Comparison of ENCODE assay signal across 8 mouse cellular contexts in the genomic region with DNA sequence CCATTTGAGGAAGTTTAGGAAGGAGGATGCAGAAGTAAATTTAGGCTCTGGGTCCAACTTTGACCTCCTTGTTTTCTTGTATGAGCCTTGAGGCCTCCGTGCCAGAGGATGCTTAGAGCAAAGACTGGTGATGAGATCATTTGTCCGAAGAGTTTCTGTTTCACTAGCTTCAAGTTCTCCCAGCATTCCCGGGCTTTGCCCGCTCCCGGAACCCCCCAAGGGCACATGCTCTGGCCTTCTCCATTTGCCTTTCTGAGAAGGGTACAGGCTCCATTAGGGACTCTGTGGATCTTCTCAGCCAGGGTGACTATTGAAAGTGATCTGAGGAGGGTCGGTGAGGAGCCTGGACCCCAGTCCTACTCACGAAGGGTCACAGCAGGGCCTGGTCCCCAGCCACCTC. TPM values are rescaled to one million over a fixed set of nuclear protein-coding genes. Genes with fewer than 3 reads are reported as not detected.
DNase-seq lines count a peak whose midpoint lies in the region; ATAC-seq and TF ChIP-seq lines count a peak whose summit lies in the region.

No protein-coding gene starts in this region.

- peak overlapping the region; percentile 51 for H3K4me2 ChIP-seq in heart, embryonic 11.5 days
- peak overlapping the region; percentile 54 for H3K4me2 ChIP-seq in heart, postnatal 0 days (ENCODE audit: low read depth, low read length)
- peak overlapping the region; percentile 62 for H3K4me2 ChIP-seq in liver, embryonic 14.5 days (ENCODE audit: low read depth)

- no peak for ATAC-seq in heart, embryonic 11.5 days (replicated peaks; ENCODE audit: insufficient number of reproducible peaks, low FRiP score, low TSS enrichment)
- no peak for ATAC-seq in heart, postnatal 0 days (ENCODE audit: insufficient read depth, low read depth)
- no peak for ATAC-seq in liver, embryonic 14.5 days (ENCODE audit: insufficient read depth)

- TF ChIP-seq EP300 in heart, postnatal 0 days (IDR thresholded peaks at IDR 0.05; ENCODE audit: low read depth), result no peak
- TF ChIP-seq EP300 in liver, embryonic 14.5 days (IDR thresholded peaks at IDR 0.05; ENCODE audit: low read depth), result no peak

- peak overlapping the region; percentile 73 for H3K27ac ChIP-seq in heart, embryonic 11.5 days (ENCODE audit: low read depth, low read length)
- H3K27ac ChIP-seq in ES-E14 (ENCODE audit: insufficient read depth, low read depth, low read length, poor library complexity, severe bottlenecking), result no peak overlapping the region
- peak overlapping the region; percentile 95 for H3K27ac ChIP-seq in heart, postnatal 0 days (ENCODE audit: low read depth)
- H3K27ac ChIP-seq in liver, embryonic 14.5 days, result no peak overlapping the region

- peak overlapping the region; percentile 41 for H3K4me3 ChIP-seq in heart, embryonic 11.5 days (ENCODE audit: low read depth, low read length)
- peak overlapping the region; percentile 67 to 68 for H3K4me3 ChIP-seq in ES-E14 (ENCODE audit: insufficient read depth in 1 of 2, low read depth in 1 of 2, low read length in 2 of 2, poor library complexity in 1 of 2, severe bottlenecking in 1 of 2)
- H3K4me3 ChIP-seq in heart, postnatal 0 days (ENCODE audit: low read depth, low read length), result peak overlapping the region; percentile 62
- peak overlapping the region; percentile 27 to 52 for H3K4me3 ChIP-seq in liver, embryonic 14.5 days (ENCODE audit: insufficient read depth in 1 of 2, low read depth in 2 of 2, low read length in 2 of 2)

- H3K27me3 ChIP-seq in heart, embryonic 11.5 days (ENCODE audit: control insufficient read depth, insufficient read depth, low read length), result no peaks in the 10 kb centered on the region
- no peaks in the 10 kb centered on the region for H3K27me3 ChIP-seq in heart, postnatal 0 days (ENCODE audit: control insufficient read depth, insufficient read depth, low read length)
- H3K27me3 ChIP-seq in liver, embryonic 14.5 days (ENCODE audit: control insufficient read depth, insufficient read depth, low read length), result no peaks in the 10 kb centered on the region

- H3K9me3 ChIP-seq in heart, embryonic 11.5 days (replicated peaks; ENCODE audit: control insufficient read depth, low read length), result no peaks in the 10 kb centered on the region
- H3K9me3 ChIP-seq in ES-E14 (ENCODE audit: control insufficient read depth, insufficient read depth, low read depth, low read length), result no peaks in the 10 kb centered on the region
- no peaks in the 10 kb centered on the region for H3K9me3 ChIP-seq in heart, postnatal 0 days (replicated peaks; ENCODE audit: control insufficient read depth, low read length)
- H3K9me3 ChIP-seq in liver, embryonic 14.5 days (ENCODE audit: control insufficient read depth, low read length), result no peaks in the 10 kb centered on the region

- peaks cover 34% of the 10 kb centered on the region for H3K4me1 ChIP-seq in heart, embryonic 11.5 days (ENCODE audit: control insufficient read depth, insufficient read depth, low read length)
- H3K4me1 ChIP-seq in ES-E14 (ENCODE audit: control insufficient read depth in 2 of 2, insufficient read depth in 2 of 2, low read length in 2 of 2, poor library complexity in 1 of 2), result peaks cover 3 to 6% of the 10 kb centered on the region in 2 experiments; a peak in 2 of 4 replicates
- H3K4me1 ChIP-seq in heart, postnatal 0 days (ENCODE audit: control insufficient read depth, insufficient read depth), result peaks cover 21% of the 10 kb centered on the region
- H3K4me1 ChIP-seq in liver, embryonic 14.5 days (replicated peaks; ENCODE audit: control insufficient read depth in 2 of 2, insufficient read depth in 2 of 2, low read length in 1 of 2), result peaks cover 23 to 25% of the 10 kb centered on the region in 2 experiments

- no peak for DNase-seq in heart, adult 9 months (ENCODE audit: low spot score in 2 of 2)
- no peak for DNase-seq in ES-E14 (ENCODE audit: low read depth, low spot score)
- no peak for DNase-seq in heart, postnatal 0 days (ENCODE audit: low spot score)
- no peak for DNase-seq in liver, embryonic 14.5 days (ENCODE audit: low read depth in 3 of 3, low spot score in 3 of 3)
- no peak for DNase-seq in cerebellum, adult 9-11 months
- DNase-seq in thymus, postnatal 4 days, result no peak
- no peak for DNase-seq in layer of hippocampus, postnatal 36 days

- H3K9ac ChIP-seq in heart, embryonic 11.5 days (ENCODE audit: low read depth, low read length), result peak overlapping the region; percentile 65
- peak overlapping the region; percentile 72; the same call in 1 of the 2 replicates for H3K9ac ChIP-seq in ES-E14 (ENCODE audit: insufficient read depth, low read depth, low read length, poor library complexity, severe bottlenecking)
- H3K9ac ChIP-seq in heart, postnatal 0 days (replicated peaks; ENCODE audit: low read depth, low read length), result peak overlapping the region; percentile 82
- peak overlapping the region; percentile 20; the same call in 1 of the 2 replicates for H3K9ac ChIP-seq in liver, embryonic 14.5 days (replicated peaks)

- no peaks in the 10 kb centered on the region for H3K36me3 ChIP-seq in heart, embryonic 11.5 days (ENCODE audit: control insufficient read depth, insufficient read depth, low read length)
- peaks cover 2% of the 10 kb centered on the region; the same call in 1 of the 2 replicates for H3K36me3 ChIP-seq in ES-E14 (ENCODE audit: control insufficient read depth, insufficient read depth, low read length, poor library complexity, severe bottlenecking)
- peaks cover 9% of the 10 kb centered on the region; the same call in 1 of the 2 replicates for H3K36me3 ChIP-seq in heart, postnatal 0 days (replicated peaks; ENCODE audit: control insufficient read depth, insufficient read depth, low read length)
- H3K36me3 ChIP-seq in liver, embryonic 14.5 days (replicated peaks; ENCODE audit: control insufficient read depth, insufficient read depth, low read depth), result no peaks in the 10 kb centered on the region

- TF ChIP-seq CTCF in heart, postnatal 0 days (IDR thresholded peaks at IDR 0.05; ENCODE audit: low read depth), result no peak
- no peak for TF ChIP-seq CTCF in liver, embryonic 14.5 days (IDR thresholded peaks at IDR 0.05; ENCODE audit: low read depth)

- in situ Hi-C loops in ES-E14 (cut with MboI; ENCODE audit: low sequenced_read_pairs in 2 of 2, unreplicated experiment in 2 of 2), result no loop called here

- WGBS in heart, embryonic 11.5 days (ENCODE audit: insufficient replicate concordance), result 83% methylated on average over 7 of the region's 7 CpGs
- 48% methylated on average over 7 of the region's 7 CpGs for WGBS in heart, postnatal 0 days
- 57% methylated on average over 7 of the region's 7 CpGs for WGBS in liver, embryonic 14.5 days (ENCODE audit: insufficient replicate concordance)

TF ChIP-seq in ES-E14, 5 proteins besides CTCF, POLR2A, EP300 and RAD21:
- no peak for TF ChIP-seq ZC3H11A (IDR thresholded peaks at IDR 0.05; ENCODE audit: borderline replicate concordance, low read depth, low read length)
- no peak for TF ChIP-seq CHD2 (IDR thresholded peaks at IDR 0.05; ENCODE audit: low read depth, low read length)
- no peak for TF ChIP-seq ZNF384 (IDR thresholded peaks at IDR 0.05; ENCODE audit: low read depth, low read length)
- TF ChIP-seq MAFK (IDR thresholded peaks at IDR 0.05; ENCODE audit: insufficient read depth, low read depth, low read length), result no peak
- no peak for TF ChIP-seq HCFC1 (IDR thresholded peaks at IDR 0.05; ENCODE audit: borderline replicate concordance, insufficient read depth, low read length)

RNA-seq across cellular contexts. Expression of gene Eng, which starts 1.0 kb away (rescaled TPM):
- 113 and 127 TPM in 2 replicates for polyA plus RNA-seq in heart, embryonic 11.5 days (2014; fragmentation: Nextera tagmentation; extraction: Ambion mirVana)
- 18.3 and 36.8 TPM in 2 replicates for total RNA-seq in ES-E14 (2012; rRNA removed)
- 123 and 148 TPM in 2 replicates for total RNA-seq in heart, postnatal 0 days (2014; rRNA removed; ENCODE audit: low replicate concordance)
- 133 and 137 TPM in 2 replicates for polyA plus RNA-seq in heart, postnatal 0 days (2015; fragmentation: Nextera tagmentation; extraction: Ambion mirVana)
- 15.4 and 17.6 TPM in 2 replicates for polyA plus RNA-seq in liver, embryonic 14.5 days (2012; rRNA removed)
- 13.9 and 16.5 TPM in 2 replicates for polyA plus RNA-seq in liver, embryonic 14.5 days (2014; fragmentation: Nextera tagmentation; extraction: Ambion mirVana)
- 10 to 100 TPM; 18.9 to 19.2 TPM for total RNA-seq in layer of hippocampus, postnatal 36 days (2021)

RNA-seq across cellular contexts. Expression of gene Ak1, which starts 25.8 kb away (rescaled TPM):
- 212 and 221 TPM in 2 replicates for polyA plus RNA-seq in heart, embryonic 11.5 days (2014; fragmentation: Nextera tagmentation; extraction: Ambion mirVana)
- total RNA-seq in ES-E14 (2012; rRNA removed), result 77.4 and 90.8 TPM in 2 replicates
- total RNA-seq in heart, postnatal 0 days (2014; rRNA removed; ENCODE audit: low replicate concordance), result 544 and 572 TPM in 2 replicates
- 721 and 737 TPM in 2 replicates for polyA plus RNA-seq in heart, postnatal 0 days (2015; fragmentation: Nextera tagmentation; extraction: Ambion mirVana)
- 0.34 and 0.37 TPM in 2 replicates for polyA plus RNA-seq in liver, embryonic 14.5 days (2012; rRNA removed)
- polyA plus RNA-seq in liver, embryonic 14.5 days (2014; fragmentation: Nextera tagmentation; extraction: Ambion mirVana), result 0.44 and 0.59 TPM in 2 replicates
- total RNA-seq in layer of hippocampus, postnatal 36 days (2021), result 100 to 1,000 TPM; 114 to 119 TPM

RNA-seq across cellular contexts. Expression of gene St6galnac6, which starts 47.9 kb away (rescaled TPM):
- polyA plus RNA-seq in heart, embryonic 11.5 days (2014; fragmentation: Nextera tagmentation; extraction: Ambion mirVana), result 8.3 and 9.3 TPM in 2 replicates
- 18.0 and 27.2 TPM in 2 replicates for total RNA-seq in ES-E14 (2012; rRNA removed)
- total RNA-seq in heart, postnatal 0 days (2014; rRNA removed; ENCODE audit: low replicate concordance), result 102 and 117 TPM in 2 replicates
- 44.1 and 44.3 TPM in 2 replicates for polyA plus RNA-seq in heart, postnatal 0 days (2015; fragmentation: Nextera tagmentation; extraction: Ambion mirVana)
- 9.9 and 14.3 TPM in 2 replicates for polyA plus RNA-seq in liver, embryonic 14.5 days (2012; rRNA removed)
- polyA plus RNA-seq in liver, embryonic 14.5 days (2014; fragmentation: Nextera tagmentation; extraction: Ambion mirVana), result 3.2 and 4.4 TPM in 2 replicates
- total RNA-seq in layer of hippocampus, postnatal 36 days (2021), result 100 to 1,000 TPM; 114 to 117 TPM

RNA-seq across cellular contexts. Expression of gene Fpgs, which starts 56.6 kb away (rescaled TPM):
- polyA plus RNA-seq in heart, embryonic 11.5 days (2014; fragmentation: Nextera tagmentation; extraction: Ambion mirVana), result 14.5 and 15.3 TPM in 2 replicates
- 61.2 and 84.6 TPM in 2 replicates for total RNA-seq in ES-E14 (2012; rRNA removed)
- total RNA-seq in heart, postnatal 0 days (2014; rRNA removed; ENCODE audit: low replicate concordance), result 13.6 and 14.5 TPM in 2 replicates
- polyA plus RNA-seq in heart, postnatal 0 days (2015; fragmentation: Nextera tagmentation; extraction: Ambion mirVana), result 8.5 and 10.9 TPM in 2 replicates
- polyA plus RNA-seq in liver, embryonic 14.5 days (2012; rRNA removed), result 45.3 and 51.0 TPM in 2 replicates
- polyA plus RNA-seq in liver, embryonic 14.5 days (2014; fragmentation: Nextera tagmentation; extraction: Ambion mirVana), result 21.6 and 25.7 TPM in 2 replicates
- total RNA-seq in layer of hippocampus, postnatal 36 days (2021), result 10 to 100 TPM in 1 of 2 experiments, 1 to 10 TPM in 1; 9.3 to 11.0 TPM

Comparison
In these comparisons a context has a peak if more than half of its experiments do, and no peak if none do; other contexts are left out.
1. H3K27ac ChIP-seq: peak in heart, embryonic 11.5 days (single experiment) and heart, postnatal 0 days (single experiment); none in ES-E14 (single experiment) and liver, embryonic 14.5 days (single experiment).
2. H3K9ac ChIP-seq: peak in every context shown above with its lines; median percentile 82 in heart, postnatal 0 days; 72 in ES-E14; 65 in heart, embryonic 11.5 days; 20 in liver, embryonic 14.5 days.
3. Peak in every context shown above with its lines, with median percentiles within 50 percentile points of each other: H3K4me2 ChIP-seq and H3K4me3 ChIP-seq.